Mouse (Mus musculus): ENCODE results near the gene Adgrg5.

The Adgrg5 gene

DNA sequence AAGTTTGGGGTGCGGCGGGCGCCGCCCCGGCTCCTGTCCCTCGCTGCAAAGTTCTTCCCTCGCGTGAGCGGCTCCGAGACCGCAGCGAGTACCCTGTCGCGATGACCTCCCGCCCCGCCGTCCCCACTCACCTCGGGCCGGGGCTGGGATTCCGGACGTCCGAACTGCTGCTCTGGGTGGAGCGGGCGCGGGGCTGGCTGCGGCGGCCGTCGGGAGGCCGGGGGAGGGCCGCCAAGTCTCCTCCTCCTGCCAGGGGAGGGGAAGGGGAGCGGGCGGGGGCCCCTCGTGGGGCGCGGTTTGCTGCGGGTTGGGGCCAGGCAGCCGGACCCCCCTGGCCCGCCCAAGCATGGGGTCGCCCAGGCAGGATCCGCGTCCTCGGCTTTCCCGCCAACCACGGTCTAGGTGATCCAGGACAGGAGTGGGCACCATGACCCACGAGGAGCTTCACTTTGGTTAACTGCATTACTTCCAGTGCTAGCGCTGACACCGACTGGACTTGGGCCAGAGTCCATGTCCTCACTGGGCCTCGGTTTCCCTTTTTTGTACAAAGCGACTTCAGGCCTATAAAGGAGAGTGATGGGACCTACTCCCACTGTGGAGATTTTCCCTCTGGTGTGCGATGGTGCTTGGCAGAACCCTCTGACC, 5.5 kb upstream of the Adgrg5 start, which contains the start of gene Ccdc102a:
Gene Ccdc102a (minus strand): TSS at position 248 of the 645 bp plus-strand sequence.
- no peak for DNase-seq

- DNase-seq = no peak
Measured at GRCm38 (mm10) chr8:94919256-94919655, 4.2 kb upstream of the Adgrg5 start.

GRCm38 (mm10) chr8:94922176-94922575, 1.3 kb upstream of the Adgrg5 start:
- no peak for DNase-seq

DNA sequence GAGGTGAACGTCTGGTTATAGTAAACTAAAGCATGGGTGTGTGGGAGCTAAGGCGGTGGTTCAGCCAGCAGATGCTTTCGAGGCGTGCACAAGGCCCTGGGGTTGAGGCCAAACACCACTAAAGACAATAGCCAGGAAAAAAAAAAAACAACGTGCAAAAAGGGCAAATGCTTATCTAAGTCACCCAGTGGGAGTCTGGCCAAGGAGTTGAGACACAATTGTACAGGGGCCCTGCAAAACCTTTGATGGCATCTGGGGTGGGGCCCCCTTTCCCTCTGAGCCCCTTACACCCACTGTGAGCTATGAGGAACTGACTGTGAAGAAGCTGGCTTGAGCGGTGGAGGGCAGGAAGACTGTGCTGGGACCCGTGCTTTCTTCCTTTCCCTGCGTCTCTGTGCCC, 892 bp upstream of the Adgrg5 start:
- no peak for DNase-seq

DNA sequence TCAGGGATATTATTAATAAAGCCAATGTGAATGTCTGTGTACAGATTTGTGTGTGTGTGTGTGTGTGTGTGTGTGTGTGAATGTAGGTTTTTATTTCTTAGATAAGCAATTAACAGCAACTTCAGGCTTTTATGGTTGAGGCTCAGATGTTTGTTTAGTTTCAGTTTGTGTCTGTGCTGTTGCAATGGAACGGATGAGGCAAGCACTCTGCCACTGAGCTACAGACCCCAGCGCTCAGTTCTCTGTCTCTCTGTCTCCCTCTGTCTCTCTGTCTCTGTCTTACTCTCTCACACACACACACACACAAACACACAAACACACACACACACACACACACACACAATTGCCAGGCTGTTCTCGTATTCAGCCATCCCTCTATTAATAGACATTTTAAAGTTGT, 4.7 kb downstream of the Adgrg5 start:
- no peak for DNase-seq

GRCm38 (mm10) chr8:94933918-94934317, 10.4 kb downstream of the Adgrg5 start:
- DNase-seq = no peak

GRCm38 (mm10) chr8:94935172-94935571, 11.7 kb downstream of the Adgrg5 start:
- DNase-seq = no peak

DNA sequence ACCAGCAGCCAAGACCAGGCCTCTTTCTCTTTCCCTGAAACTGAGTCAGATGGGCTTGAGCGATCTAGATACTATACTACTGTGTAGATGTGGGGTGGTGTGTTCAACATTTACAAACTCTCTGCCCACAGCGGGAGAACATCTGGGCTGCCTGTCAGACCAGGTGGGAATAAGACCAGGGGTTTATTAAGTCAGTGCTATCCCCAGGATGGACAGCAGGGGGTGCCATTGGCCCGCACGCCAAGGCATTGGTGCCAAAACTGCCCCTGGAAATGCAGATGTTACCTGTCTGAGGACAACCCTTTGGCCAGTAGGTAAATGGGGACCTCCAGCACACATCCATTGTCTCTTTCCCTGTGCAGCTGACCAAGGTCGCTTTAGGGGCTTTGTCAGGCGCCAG, 19.1 kb downstream of the Adgrg5 start:
- DNase-seq = peak in 1 of 2 experiments; percentile 43

GRCm38 (mm10) chr8:94945185-94945584, 21.7 kb downstream of the Adgrg5 start:
- DNase-seq = no peak

DNA sequence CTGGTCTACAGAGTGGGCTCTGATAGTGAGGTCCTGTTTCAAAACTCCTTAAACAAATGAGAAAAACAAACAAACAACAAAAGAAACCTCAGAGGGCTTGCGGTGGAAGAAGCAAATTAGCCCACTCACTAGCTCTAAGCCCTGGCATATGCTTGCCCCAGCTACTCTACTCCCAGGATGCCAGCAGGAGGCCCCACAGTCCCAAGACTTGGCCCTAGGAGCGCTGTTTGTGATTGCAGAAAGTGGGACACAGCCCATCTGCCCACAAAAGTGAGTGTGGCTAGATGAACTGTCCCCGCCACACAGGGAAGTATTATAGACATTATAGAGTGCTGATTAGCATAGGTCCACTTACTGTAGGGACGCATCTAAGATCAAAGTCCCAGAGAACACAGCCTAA, 24.9 kb downstream of the Adgrg5 start:
- no peak for DNase-seq

DNA sequence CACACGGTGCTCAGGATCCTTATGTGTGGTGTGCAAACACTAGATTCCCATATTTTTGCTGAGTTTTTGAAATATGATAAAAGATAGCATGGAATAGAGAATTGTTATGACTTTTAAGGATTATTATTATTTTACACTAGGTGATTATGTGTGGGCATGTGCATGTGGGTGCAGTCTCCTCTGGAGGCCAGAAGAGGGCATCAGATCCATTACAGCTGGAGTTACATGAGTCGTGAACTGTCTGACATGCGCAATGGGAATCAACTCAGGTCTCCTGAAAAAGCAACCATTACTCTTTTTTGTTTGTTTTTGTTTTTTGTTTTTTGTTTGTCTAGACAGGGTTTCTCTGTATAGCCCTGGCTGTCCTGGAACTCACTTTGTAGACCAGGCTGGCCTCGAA, 25.5 kb downstream of the Adgrg5 start:
- DNase-seq = no peak

GRCm38 (mm10) chr8:94950046-94950445, 26.6 kb downstream of the Adgrg5 start:
- peak; percentile 71 to 78 for DNase-seq

DNA sequence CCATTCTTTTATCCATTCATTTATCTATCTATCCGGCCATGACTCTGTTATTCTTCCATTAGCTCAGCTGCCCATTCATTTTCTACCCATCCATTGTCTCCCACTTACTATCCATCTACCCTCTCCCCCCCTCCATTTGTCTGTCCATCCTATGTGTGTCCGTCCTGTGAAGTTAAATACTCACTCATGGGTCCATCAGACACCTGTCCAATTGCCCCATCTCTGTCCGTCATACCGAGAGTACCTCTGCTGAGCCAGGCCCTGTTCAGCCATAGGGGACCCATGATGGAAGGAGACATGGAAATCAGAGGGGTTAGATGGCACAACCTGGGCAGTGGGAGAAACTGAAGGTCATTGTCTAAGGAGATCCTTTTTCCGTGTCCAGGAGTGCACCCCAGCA, 27.0 kb downstream of the Adgrg5 start:
- DNase-seq = no peak

DNA sequence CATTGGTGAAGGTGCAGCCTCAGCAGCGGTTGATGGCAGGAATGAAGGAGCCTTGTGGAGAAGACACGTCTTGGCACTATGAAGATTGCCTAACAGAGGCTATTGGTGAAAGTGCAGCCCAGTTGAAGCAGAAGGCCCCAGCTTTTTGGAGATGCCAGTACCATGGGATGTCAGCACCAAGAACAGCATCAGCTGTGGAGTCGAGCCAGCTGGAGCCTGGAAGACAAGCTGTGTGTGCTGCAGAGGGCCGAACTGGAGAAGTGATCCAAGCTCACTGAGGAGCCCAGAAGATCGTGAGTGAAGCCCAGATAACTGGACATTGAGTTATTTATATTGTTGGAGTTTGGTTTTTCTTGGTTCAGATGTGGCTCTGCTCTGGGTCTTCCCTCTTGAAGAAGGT, 28.6 kb downstream of the Adgrg5 start:
- no peak for DNase-seq

GRCm38 (mm10) chr8:94953624-94954367, 30.3 kb downstream of the Adgrg5 start:
- DNase-seq = no peak

DNA sequence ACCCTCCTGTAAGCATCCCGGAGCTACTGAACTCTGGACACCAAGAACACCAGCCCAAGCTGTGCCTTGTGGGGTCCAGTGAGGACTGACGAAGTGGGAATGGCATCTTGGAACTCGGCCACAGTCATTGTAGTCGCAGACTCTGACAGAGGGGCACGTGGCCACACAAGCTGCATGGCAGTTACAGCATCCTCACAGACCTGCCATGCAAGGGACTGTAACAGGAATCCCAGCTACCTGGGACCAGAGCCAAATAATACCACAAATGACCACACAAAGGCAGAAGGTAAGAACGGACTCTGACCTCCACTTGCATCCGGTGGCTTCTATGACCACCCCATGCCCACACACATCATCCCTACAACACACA, 30.9 kb downstream of the Adgrg5 start:
- DNase-seq = no peak

- DNase-seq = no peak
Measured at GRCm38 (mm10) chr8:94954921-94955758, 31.6 kb downstream of the Adgrg5 start.

DNA sequence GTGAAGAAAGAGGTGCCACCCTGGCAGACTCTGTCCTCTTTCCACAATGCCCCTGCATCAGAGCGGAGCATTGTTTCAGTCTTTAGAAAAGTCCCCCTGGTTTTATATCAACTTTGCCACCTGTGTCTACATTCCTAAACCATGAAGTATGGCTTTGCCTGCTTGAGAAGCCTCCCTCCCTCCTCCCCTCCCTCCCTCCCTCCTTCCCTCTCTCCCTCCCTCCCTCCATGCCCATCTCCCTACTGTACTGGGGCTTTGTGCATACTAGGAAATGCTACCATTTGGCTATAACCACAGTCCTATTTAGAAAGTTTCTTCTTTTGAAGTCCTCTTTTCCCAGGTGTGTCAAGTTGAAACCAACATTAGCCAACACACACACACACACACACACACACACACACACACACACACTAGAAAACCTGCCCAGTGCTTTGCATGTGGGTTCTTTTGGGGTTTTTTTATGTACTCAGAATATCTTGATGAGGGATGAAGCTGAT, 32.6 kb downstream of the Adgrg5 start:
- DNase-seq = no peak

DNA sequence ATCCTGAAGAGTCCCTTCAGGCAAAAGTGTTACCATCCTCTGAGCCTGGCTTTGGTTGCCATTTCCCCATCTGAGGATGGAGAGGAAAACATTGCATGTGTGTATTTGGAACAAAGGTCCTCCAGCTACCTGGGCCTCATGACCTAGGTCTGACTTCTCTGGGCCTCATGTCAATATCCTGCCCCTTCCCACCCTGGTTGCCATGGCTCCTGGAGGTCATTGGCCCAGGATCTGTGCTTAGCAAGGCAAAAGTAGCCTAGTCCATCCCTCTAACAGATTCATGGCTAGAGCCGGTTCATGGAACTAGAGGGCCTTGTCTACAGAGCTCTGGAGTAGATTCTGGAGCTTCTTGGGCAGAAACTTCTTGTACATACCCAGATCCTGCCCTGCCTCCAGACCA, 38.7 kb downstream of the Adgrg5 start:
- DNase-seq = no peak

GRCm38 (mm10) chr8:94964828-94965227, 41.3 kb downstream of the Adgrg5 start:
- DNase-seq = no peak

GRCm38 (mm10) chr8:94966578-94966977, 43.1 kb downstream of the Adgrg5 start:
- DNase-seq = peak; percentile 24 to 46

- no peak for DNase-seq
Measured at GRCm38 (mm10) chr8:94967071-94967470, 43.6 kb downstream of the Adgrg5 start.

GRCm38 (mm10) chr8:94967554-94967953, 44.1 kb downstream of the Adgrg5 start:
- DNase-seq = no peak

GRCm38 (mm10) chr8:94973270-94973669, 49.8 kb downstream of the Adgrg5 start:
- no peak for DNase-seq

Data from cerebellum, adult 18-20 months (tissue).